Mouse (Mus musculus): ENCODE data around the gene Rtn4rl1. TPM values are rescaled to one million over a fixed set of nuclear protein-coding genes. Genes with fewer than 3 reads are reported as not detected.
A peak's percentile ranks its signal among the peaks of the same experiment; 100 is the strongest.
"Not testable (repeated sequence)": the region's sequence is repeated elsewhere in the genome, so short reads cannot be mapped to it uniquely, and the experiment has no call there.

The Rtn4rl1 gene
- polyA plus RNA-seq, 1 experiment from 2014 or later: 1.4 TPM

DNA sequence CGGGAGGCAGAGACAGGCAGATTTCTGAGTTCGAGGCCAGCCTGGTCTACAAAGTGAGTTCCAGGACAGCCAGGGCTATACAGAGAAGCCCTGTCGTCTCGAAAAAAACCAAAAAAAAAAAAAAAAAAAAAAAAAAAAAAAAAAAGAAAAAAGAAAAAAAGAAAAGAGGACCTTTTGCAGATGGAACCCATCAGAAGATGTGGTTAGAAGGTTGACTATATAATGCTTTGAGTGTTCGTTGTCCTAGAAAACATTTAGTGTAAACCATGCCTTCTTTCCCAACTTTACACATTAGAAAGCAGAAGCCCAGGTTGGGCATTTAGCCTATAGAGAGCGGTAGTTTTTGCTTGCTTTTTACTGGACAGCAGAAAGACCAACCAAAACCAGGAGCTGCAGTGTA lies 19.0 kb upstream of the Rtn4rl1 start:
- H3K27ac ChIP-seq (ENCODE audit: low read length); ATAC-seq (ENCODE audit: insufficient read depth, low FRiP score); H3K4me2 ChIP-seq (ENCODE audit: low read depth, low read length); H3K4me3 ChIP-seq (replicated peaks; ENCODE audit: low read length); H3K36me3 ChIP-seq (ENCODE audit: control insufficient read depth, insufficient read depth, low read length); H3K9ac ChIP-seq (ENCODE audit: low read length); H3K9me3 ChIP-seq (replicated peaks; ENCODE audit: control insufficient read depth, low read length): not testable (repeated sequence)
- Histone ChIP-seq H3K4me1 (ENCODE audit: control insufficient read depth, insufficient read depth, low read length) (peaks cover 28% of the 10 kb centered on the region), H3K27me3 (ENCODE audit: control insufficient read depth, insufficient read depth, low read length) (peaks cover 23% of the 10 kb centered on the region)
- WGBS: 69% methylated on average over 6 of the region's 6 CpGs

DNA sequence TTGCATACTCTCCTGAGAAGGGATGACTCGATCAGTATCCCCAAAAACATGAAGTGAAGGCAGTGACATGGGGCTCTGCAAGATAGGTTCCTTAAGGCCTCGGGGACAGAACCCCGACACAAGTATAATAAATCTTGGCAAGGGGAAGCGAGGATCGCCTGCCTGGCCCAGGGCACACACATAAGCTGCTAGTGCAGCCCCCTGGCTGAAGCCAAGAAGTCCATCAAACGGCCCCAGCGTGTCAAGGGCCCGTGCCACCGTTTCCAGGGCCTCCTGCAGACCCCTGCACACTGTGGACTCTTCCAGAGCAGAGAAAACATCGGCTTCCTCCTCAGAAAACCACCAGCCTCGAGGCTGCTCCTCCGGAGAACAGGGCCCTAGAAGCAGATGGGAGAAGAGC lies 15.6 kb upstream of the Rtn4rl1 start:
- Histone ChIP-seq H3K27ac (ENCODE audit: low read length) (peak overlapping the region; percentile 69), H3K9me3 (replicated peaks; ENCODE audit: control insufficient read depth, low read length) (no peaks in the 10 kb centered on the region), H3K4me3 (replicated peaks; ENCODE audit: low read length) (peak overlapping the region; percentile 84), H3K9ac (ENCODE audit: low read length) (peak overlapping the region; percentile 89), H3K4me1 (ENCODE audit: control insufficient read depth, insufficient read depth, low read length) (peaks cover 16% of the 10 kb centered on the region), H3K27me3 (ENCODE audit: control insufficient read depth, insufficient read depth, low read length) (peaks cover 2% of the 10 kb centered on the region; the same call in 1 of the 2 replicates), H3K36me3 (ENCODE audit: control insufficient read depth, insufficient read depth, low read length) (0 out of 2 replicates have a peak, but pooled peaks cover 3% of the 10 kb centered on the region), H3K4me2 (ENCODE audit: low read depth, low read length) (peak overlapping the region; percentile 93)
- 45% methylated on average over 12 of the region's 12 CpGs for WGBS
- ATAC-seq (ENCODE audit: insufficient read depth, low FRiP score): no peak

DNA sequence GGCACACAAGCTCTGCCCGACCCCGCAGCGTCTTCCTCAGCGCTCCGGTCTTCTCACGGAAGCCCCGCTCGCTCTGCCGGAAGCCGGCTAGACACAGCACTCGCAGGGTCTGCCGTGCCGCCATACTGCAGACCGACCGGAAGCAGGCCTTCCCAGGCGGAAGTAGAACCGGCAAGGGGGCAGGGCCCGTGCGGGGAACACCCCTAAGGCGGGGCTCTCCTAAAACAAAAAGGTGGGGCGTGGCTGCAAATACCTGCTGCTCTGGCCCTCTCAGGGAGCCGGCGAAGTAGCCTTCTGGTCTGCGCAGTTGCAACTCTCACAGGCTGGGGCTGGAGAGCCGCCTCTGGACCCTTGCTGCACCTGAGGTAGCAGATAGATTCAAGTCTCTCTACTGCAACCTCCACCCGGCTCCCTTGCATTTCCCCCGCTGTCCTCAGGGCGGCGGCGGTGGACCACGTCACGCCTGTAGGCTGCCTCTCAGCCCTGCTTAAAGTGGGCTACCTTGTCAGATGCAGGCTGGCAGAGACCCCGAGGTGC lies 14.8 kb upstream of the Rtn4rl1 start, which contains the start of gene Ovca2:
Gene Ovca2 (minus strand): TSS at position 164 of the 537 bp plus-strand sequence.
- under 1% methylated on average over 33 of the region's 33 CpGs for WGBS
- 0 out of 2 replicates have a peak, but pooled peaks cover 3% of the 10 kb centered on the region for H3K36me3 ChIP-seq (ENCODE audit: control insufficient read depth, insufficient read depth, low read length)
- ATAC-seq (ENCODE audit: insufficient read depth, low FRiP score): peak; percentile 95

GRCm38 (mm10) chr11:75183917-75184570 lies 9.5 kb upstream of the Rtn4rl1 start:
- Histone ChIP-seq H3K4me1 (ENCODE audit: control insufficient read depth, insufficient read depth, low read length) (no peaks in the 10 kb centered on the region), H3K27ac (ENCODE audit: low read length) (no peak overlapping the region), H3K4me2 (ENCODE audit: low read depth, low read length) (no peak overlapping the region), H3K9me3 (replicated peaks; ENCODE audit: control insufficient read depth, low read length) (no peaks in the 10 kb centered on the region), H3K9ac (ENCODE audit: low read length) (no peak overlapping the region), H3K36me3 (ENCODE audit: control insufficient read depth, insufficient read depth, low read length) (0 out of 2 replicates have a peak, but pooled peaks cover 3% of the 10 kb centered on the region), H3K4me3 (replicated peaks; ENCODE audit: low read length) (no peak overlapping the region), H3K27me3 (ENCODE audit: control insufficient read depth, insufficient read depth, low read length) (no peaks in the 10 kb centered on the region)
- 66% methylated on average over 2 of the region's 2 CpGs for WGBS
- ATAC-seq (ENCODE audit: insufficient read depth, low FRiP score): no peak

More for the DNA sequence above, 14.8 kb upstream of the Rtn4rl1 start, which contains the start of gene Ovca2:
- Histone ChIP-seq H3K9me3 (replicated peaks; ENCODE audit: control insufficient read depth, low read length) (no peaks in the 10 kb centered on the region), H3K4me2 (ENCODE audit: low read depth, low read length) (peak within 1 kb of the TSS; percentile 93), H3K4me3 (replicated peaks; ENCODE audit: low read length) (peak within 1 kb of the TSS; percentile 84), H3K4me1 (ENCODE audit: control insufficient read depth, insufficient read depth, low read length) (peaks cover 14% of the 10 kb centered on the region), H3K27ac (ENCODE audit: low read length) (peak within 1 kb of the TSS; percentile 69), H3K9ac (ENCODE audit: low read length) (peak within 1 kb of the TSS; percentile 89), H3K27me3 (ENCODE audit: control insufficient read depth, insufficient read depth, low read length) (no peaks in the 10 kb centered on the region)

DNA sequence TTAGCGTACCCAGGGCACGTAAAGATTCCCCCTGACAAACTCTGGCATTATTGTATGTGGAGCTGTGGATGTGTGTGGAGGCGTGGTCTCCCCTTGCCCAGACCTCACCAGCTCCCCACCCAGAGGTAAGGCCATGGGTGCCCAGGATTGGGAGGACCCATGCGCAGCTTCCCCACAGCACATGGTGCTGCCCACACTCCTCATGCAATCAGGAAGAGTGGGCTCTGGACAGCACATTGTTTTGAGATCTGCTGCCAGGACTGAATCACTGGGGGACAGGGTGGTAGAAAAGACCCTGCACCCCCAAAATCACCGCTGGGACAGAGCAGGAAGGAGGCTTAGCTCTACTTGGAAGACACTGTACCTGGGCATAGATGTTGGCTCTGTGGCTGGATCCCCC lies 9.0 kb upstream of the Rtn4rl1 start:
- H3K4me2 ChIP-seq (ENCODE audit: low read depth, low read length): no peak overlapping the region
- H3K4me3 ChIP-seq (replicated peaks; ENCODE audit: low read length): no peak overlapping the region
- 0 out of 2 replicates have a peak, but pooled peaks cover 3% of the 10 kb centered on the region for H3K36me3 ChIP-seq (ENCODE audit: control insufficient read depth, insufficient read depth, low read length)
- H3K9me3 ChIP-seq (replicated peaks; ENCODE audit: control insufficient read depth, low read length): no peaks in the 10 kb centered on the region
- WGBS: 88% methylated on average over 5 of the region's 5 CpGs
- ATAC-seq (ENCODE audit: insufficient read depth, low FRiP score): no peak
- H3K27me3 ChIP-seq (ENCODE audit: control insufficient read depth, insufficient read depth, low read length): no peaks in the 10 kb centered on the region
- H3K9ac ChIP-seq (ENCODE audit: low read length): no peak overlapping the region
- H3K27ac ChIP-seq (ENCODE audit: low read length): no peak overlapping the region
- H3K4me1 ChIP-seq (ENCODE audit: control insufficient read depth, insufficient read depth, low read length): 0 out of 2 replicates have a peak, but pooled peaks cover 3% of the 10 kb centered on the region

DNA sequence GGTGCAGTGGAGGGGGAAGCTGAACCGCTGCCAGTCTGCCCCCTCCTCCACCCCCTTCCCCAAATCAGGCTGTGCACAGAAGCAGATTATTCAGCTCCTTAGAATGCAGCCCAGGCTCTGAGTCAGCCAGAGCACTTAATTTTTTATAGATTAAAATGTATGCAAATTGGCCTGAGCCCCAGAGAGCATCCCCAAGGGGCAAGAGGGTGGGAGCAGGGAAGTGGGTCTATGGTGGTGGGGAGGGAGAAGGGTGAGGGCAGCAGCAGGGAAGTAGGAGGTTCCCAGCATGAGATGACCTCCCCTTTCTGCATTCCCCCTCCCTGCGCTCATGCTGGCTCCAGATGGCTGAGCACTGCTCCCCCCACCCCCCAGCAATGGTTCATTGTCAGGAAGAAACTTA lies 8.6 kb upstream of the Rtn4rl1 start:
- Histone ChIP-seq H3K27ac (ENCODE audit: low read length) (no peak overlapping the region), H3K4me2 (ENCODE audit: low read depth, low read length) (no peak overlapping the region), H3K9ac (ENCODE audit: low read length) (no peak overlapping the region), H3K27me3 (ENCODE audit: control insufficient read depth, insufficient read depth, low read length) (no peaks in the 10 kb centered on the region), H3K4me3 (replicated peaks; ENCODE audit: low read length) (no peak overlapping the region), H3K36me3 (ENCODE audit: control insufficient read depth, insufficient read depth, low read length) (0 out of 2 replicates have a peak, but pooled peaks cover 3% of the 10 kb centered on the region), H3K4me1 (ENCODE audit: control insufficient read depth, insufficient read depth, low read length) (0 out of 2 replicates have a peak, but pooled peaks cover 4% of the 10 kb centered on the region), H3K9me3 (replicated peaks; ENCODE audit: control insufficient read depth, low read length) (no peaks in the 10 kb centered on the region)
- WGBS: 63% methylated on average over 2 of the region's 2 CpGs
- ATAC-seq (ENCODE audit: insufficient read depth, low FRiP score): no peak

DNA sequence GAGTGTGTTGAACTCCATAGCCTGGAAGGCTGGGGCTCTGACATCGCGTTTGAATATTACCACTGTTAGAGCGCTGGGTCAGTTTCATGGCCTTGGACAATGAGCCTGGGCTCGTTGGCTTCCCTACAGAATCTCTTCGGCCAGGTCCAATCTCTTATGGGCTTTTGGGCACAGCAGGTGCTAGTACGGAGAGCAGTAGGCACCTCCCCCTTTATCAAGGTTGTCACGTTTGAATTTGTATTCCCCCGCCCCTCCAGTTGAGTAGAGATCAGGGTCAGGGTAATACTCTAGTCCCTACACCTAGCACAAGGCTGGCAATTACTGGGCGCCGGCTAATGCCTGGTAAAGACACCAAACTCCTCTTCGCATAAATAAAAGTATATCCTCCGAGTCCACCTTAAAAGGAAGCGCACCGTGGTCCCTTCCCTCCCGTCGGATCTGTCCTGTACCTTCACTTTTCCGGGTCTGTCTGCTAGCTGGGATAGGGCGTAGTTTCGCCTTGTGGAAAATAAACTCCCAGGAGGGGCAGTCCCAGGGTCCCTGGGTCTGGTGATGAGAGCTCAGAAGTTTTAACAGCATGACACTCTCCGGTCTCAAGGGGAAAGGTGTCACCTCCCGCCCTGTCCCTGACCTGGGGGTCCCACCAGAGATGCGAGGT lies 3.7 kb upstream of the Rtn4rl1 start:
- H3K4me1 ChIP-seq (ENCODE audit: control insufficient read depth, insufficient read depth, low read length): peaks cover 19% of the 10 kb centered on the region
- peak overlapping the region; percentile 74 for H3K4me2 ChIP-seq (ENCODE audit: low read depth, low read length)
- H3K9ac ChIP-seq (ENCODE audit: low read length): peak overlapping the region; percentile 74
- H3K27ac ChIP-seq (ENCODE audit: low read length): peak overlapping the region; percentile 56; the same call in 1 of the 2 replicates
- ATAC-seq (ENCODE audit: insufficient read depth, low FRiP score): 0 out of 2 replicates have a peak, but pooled peaks have one; percentile 5
- peaks cover 16% of the 10 kb centered on the region for H3K27me3 ChIP-seq (ENCODE audit: control insufficient read depth, insufficient read depth, low read length)
- under 1% methylated on average over 22 of the region's 22 CpGs for WGBS
- no peaks in the 10 kb centered on the region for H3K36me3 ChIP-seq (ENCODE audit: control insufficient read depth, insufficient read depth, low read length)
- H3K9me3 ChIP-seq (replicated peaks; ENCODE audit: control insufficient read depth, low read length): no peaks in the 10 kb centered on the region
- H3K4me3 ChIP-seq (replicated peaks; ENCODE audit: low read length): peak overlapping the region; percentile 71

- H3K27ac ChIP-seq (ENCODE audit: low read length): peak overlapping the region; percentile 56; the same call in 1 of the 2 replicates
- H3K27me3 ChIP-seq (ENCODE audit: control insufficient read depth, insufficient read depth, low read length): peaks cover 21% of the 10 kb centered on the region
- H3K4me1 ChIP-seq (ENCODE audit: control insufficient read depth, insufficient read depth, low read length): peaks cover 19% of the 10 kb centered on the region
- no peaks in the 10 kb centered on the region for H3K9me3 ChIP-seq (replicated peaks; ENCODE audit: control insufficient read depth, low read length)
- WGBS: 0% methylated on average over 24 of the region's 24 CpGs
- no peaks in the 10 kb centered on the region for H3K36me3 ChIP-seq (ENCODE audit: control insufficient read depth, insufficient read depth, low read length)
- peak overlapping the region; percentile 71 for H3K4me3 ChIP-seq (replicated peaks; ENCODE audit: low read length)
- H3K9ac ChIP-seq (ENCODE audit: low read length): peak overlapping the region; percentile 74
- peak; percentile 84 for ATAC-seq (ENCODE audit: insufficient read depth, low FRiP score)
- peak overlapping the region; percentile 74 for H3K4me2 ChIP-seq (ENCODE audit: low read depth, low read length)
Observed at GRCm38 (mm10) chr11:75190371-75190724, 3.2 kb upstream of the Rtn4rl1 start.

Measured in stomach, embryonic 16.5 days (tissue).